Mouse (Mus musculus): Measurements from ENCODE around the gene Kctd6. TPM values are rescaled to one million over a fixed set of nuclear protein-coding genes. Genes with fewer than 3 reads are reported as not detected.
A peak's percentile ranks its signal among the peaks of the same experiment; 100 is the strongest.

The Kctd6 gene
- polyA plus RNA-seq, 1 experiment from 2014 or later, result 3.5 TPM

GRCm38 (mm10) chr14:8215208-8215778, 1.4 kb downstream of the Kctd6 start:
- Histone ChIP-seq H3K9me3 (no peaks in the 10 kb centered on the region), H3K27ac (no peak overlapping the region), H3K4me3 (peak overlapping the region; percentile 75), H3K4me1 (peaks cover 16% of the 10 kb centered on the region), H3K27me3 (no peaks in the 10 kb centered on the region; the same call in 1 of the 2 replicates), H3K9ac (peak overlapping the region; percentile 92), H3K36me3 (no peaks in the 10 kb centered on the region), H3K4me2 (peak overlapping the region; percentile 85)
- 15% methylated on average over 21 of the region's 21 CpGs for WGBS
- no peak for ATAC-seq (ENCODE audit: insufficient number of reproducible peaks, insufficient read depth, low FRiP score, low TSS enrichment, low read depth)

- H3K4me2 ChIP-seq, result peak overlapping the region; percentile 85
- H3K4me1 ChIP-seq, result peaks cover 16% of the 10 kb centered on the region
- ATAC-seq (ENCODE audit: insufficient number of reproducible peaks, insufficient read depth, low FRiP score, low TSS enrichment, low read depth), result no peak
- no peak overlapping the region for H3K9ac ChIP-seq
- 59% methylated on average over 5 of the region's 5 CpGs for WGBS
- H3K27me3 ChIP-seq, result no peaks in the 10 kb centered on the region; the same call in 1 of the 2 replicates
- 0 out of 2 replicates have a peak, but pooled peaks cover 3% of the 10 kb centered on the region for H3K36me3 ChIP-seq
- H3K27ac ChIP-seq, result no peak overlapping the region
- H3K4me3 ChIP-seq, result peak overlapping the region; percentile 75; the same call in 1 of the 2 replicates
- H3K9me3 ChIP-seq, result no peaks in the 10 kb centered on the region
Observed at GRCm38 (mm10) chr14:8216100-8216499, 2.2 kb downstream of the Kctd6 start.

- H3K4me3 ChIP-seq, result no peak overlapping the region
- peaks cover 16% of the 10 kb centered on the region for H3K4me1 ChIP-seq
- no peak for ATAC-seq (ENCODE audit: insufficient number of reproducible peaks, insufficient read depth, low FRiP score, low TSS enrichment, low read depth)
- peaks cover 13% of the 10 kb centered on the region for H3K36me3 ChIP-seq
- H3K9ac ChIP-seq, result no peak overlapping the region
- H3K27ac ChIP-seq, result no peak overlapping the region
- no peak overlapping the region for H3K4me2 ChIP-seq
- no peaks in the 10 kb centered on the region for H3K9me3 ChIP-seq
- WGBS, result 49% methylated on average over 7 of the region's 7 CpGs
- H3K27me3 ChIP-seq, result no peaks in the 10 kb centered on the region; the same call in 1 of the 2 replicates
Observed at GRCm38 (mm10) chr14:8218238-8218637, 4.3 kb downstream of the Kctd6 start.

- Histone ChIP-seq H3K4me2 (no peak overlapping the region), H3K27ac (no peak overlapping the region), H3K27me3 (no peaks in the 10 kb centered on the region; the same call in 1 of the 2 replicates), H3K4me3 (no peak overlapping the region), H3K4me1 (peaks cover 16% of the 10 kb centered on the region), H3K9ac (no peak overlapping the region), H3K36me3 (peaks cover 13% of the 10 kb centered on the region), H3K9me3 (no peaks in the 10 kb centered on the region)
- WGBS, result 23% methylated on average over 10 of the region's 10 CpGs
- no peak for ATAC-seq (ENCODE audit: insufficient number of reproducible peaks, insufficient read depth, low FRiP score, low TSS enrichment, low read depth)
Observed at GRCm38 (mm10) chr14:8218730-8219380, 4.9 kb downstream of the Kctd6 start.

- Histone ChIP-seq H3K4me3 (no peak overlapping the region), H3K4me2 (no peak overlapping the region), H3K27me3 (no peaks in the 10 kb centered on the region; the same call in 1 of the 2 replicates), H3K36me3 (peaks cover 13% of the 10 kb centered on the region), H3K9ac (no peak overlapping the region), H3K9me3 (no peaks in the 10 kb centered on the region), H3K4me1 (peaks cover 13% of the 10 kb centered on the region), H3K27ac (no peak overlapping the region)
- ATAC-seq (ENCODE audit: insufficient number of reproducible peaks, insufficient read depth, low FRiP score, low TSS enrichment, low read depth), result no peak
- WGBS, result 67% methylated on average over 11 of the region's 11 CpGs
Observed at GRCm38 (mm10) chr14:8219876-8220275, 5.9 kb downstream of the Kctd6 start.

GRCm38 (mm10) chr14:8220306-8220705, 6.4 kb downstream of the Kctd6 start:
- peaks cover 8% of the 10 kb centered on the region for H3K4me1 ChIP-seq
- H3K27me3 ChIP-seq, result no peaks in the 10 kb centered on the region; the same call in 1 of the 2 replicates
- H3K9me3 ChIP-seq, result no peaks in the 10 kb centered on the region
- no peak for ATAC-seq (ENCODE audit: insufficient number of reproducible peaks, insufficient read depth, low FRiP score, low TSS enrichment, low read depth)
- H3K9ac ChIP-seq, result no peak overlapping the region
- H3K27ac ChIP-seq, result no peak overlapping the region
- H3K36me3 ChIP-seq, result peaks cover 13% of the 10 kb centered on the region
- WGBS, result 59% methylated on average over 7 of the region's 7 CpGs
- H3K4me2 ChIP-seq, result no peak overlapping the region
- H3K4me3 ChIP-seq, result no peak overlapping the region

GRCm38 (mm10) chr14:8220912-8221311, 7.0 kb downstream of the Kctd6 start:
- no peak for ATAC-seq (ENCODE audit: insufficient number of reproducible peaks, insufficient read depth, low FRiP score, low TSS enrichment, low read depth)
- Histone ChIP-seq H3K9ac (no peak overlapping the region), H3K4me1 (peaks cover 3% of the 10 kb centered on the region; the same call in 1 of the 2 replicates), H3K27ac (no peak overlapping the region), H3K9me3 (no peaks in the 10 kb centered on the region), H3K36me3 (peaks cover 13% of the 10 kb centered on the region), H3K4me2 (no peak overlapping the region), H3K27me3 (no peaks in the 10 kb centered on the region; the same call in 1 of the 2 replicates), H3K4me3 (no peak overlapping the region)
- 88% methylated on average over 2 of the region's 2 CpGs for WGBS

GRCm38 (mm10) chr14:8222561-8222960, 8.6 kb downstream of the Kctd6 start:
- Histone ChIP-seq H3K36me3 (peaks cover 13% of the 10 kb centered on the region), H3K4me2 (no peak overlapping the region), H3K27ac (no peak overlapping the region), H3K9me3 (no peaks in the 10 kb centered on the region), H3K4me1 (no peaks in the 10 kb centered on the region), H3K4me3 (no peak overlapping the region), H3K27me3 (no peaks in the 10 kb centered on the region), H3K9ac (no peak overlapping the region)
- no peak for ATAC-seq (ENCODE audit: insufficient number of reproducible peaks, insufficient read depth, low FRiP score, low TSS enrichment, low read depth)
- WGBS, result 93% methylated on average over 16 of the region's 16 CpGs

- WGBS, result 90% methylated on average over 10 of the region's 10 CpGs
- Histone ChIP-seq H3K9me3 (no peaks in the 10 kb centered on the region), H3K4me2 (no peak overlapping the region), H3K4me1 (no peaks in the 10 kb centered on the region), H3K4me3 (no peak overlapping the region), H3K27me3 (no peaks in the 10 kb centered on the region), H3K36me3 (peaks cover 13% of the 10 kb centered on the region), H3K27ac (no peak overlapping the region), H3K9ac (no peak overlapping the region)
- no peak for ATAC-seq (ENCODE audit: insufficient number of reproducible peaks, insufficient read depth, low FRiP score, low TSS enrichment, low read depth)
Observed at GRCm38 (mm10) chr14:8223506-8224293, 9.8 kb downstream of the Kctd6 start.

GRCm38 (mm10) chr14:8224805-8225204, 10.9 kb downstream of the Kctd6 start:
- Histone ChIP-seq H3K27ac (no peak overlapping the region), H3K27me3 (no peaks in the 10 kb centered on the region), H3K4me3 (no peak overlapping the region), H3K9ac (no peak overlapping the region), H3K4me2 (no peak overlapping the region), H3K4me1 (no peaks in the 10 kb centered on the region), H3K36me3 (peaks cover 13% of the 10 kb centered on the region), H3K9me3 (no peaks in the 10 kb centered on the region)
- 77% methylated on average over 2 of the region's 2 CpGs for WGBS
- ATAC-seq (ENCODE audit: insufficient number of reproducible peaks, insufficient read depth, low FRiP score, low TSS enrichment, low read depth), result no peak

GRCm38 (mm10) chr14:8229367-8230019, 15.6 kb downstream of the Kctd6 start:
- H3K9me3 ChIP-seq, result no peaks in the 10 kb centered on the region
- H3K4me2 ChIP-seq, result no peak overlapping the region
- no peaks in the 10 kb centered on the region for H3K36me3 ChIP-seq
- H3K4me3 ChIP-seq, result no peak overlapping the region
- H3K9ac ChIP-seq, result no peak overlapping the region
- no peaks in the 10 kb centered on the region for H3K27me3 ChIP-seq
- WGBS, result 86% methylated on average over 9 of the region's 9 CpGs
- ATAC-seq (ENCODE audit: insufficient number of reproducible peaks, insufficient read depth, low FRiP score, low TSS enrichment, low read depth), result no peak
- no peak overlapping the region for H3K27ac ChIP-seq
- H3K4me1 ChIP-seq, result no peaks in the 10 kb centered on the region
